Mouse (Mus musculus): ENCODE results near the gene Ces3b.

GRCm38 (mm10) chr8:105129864-105130263 is 46.3 kb downstream of the Ces3b start:
- TF ChIP-seq ELF1 (IDR thresholded peaks at IDR 0.05; ENCODE audit: low read depth, low read length), result no peak
- no peak for TF ChIP-seq CHD2 (IDR thresholded peaks at IDR 0.05; ENCODE audit: low read length)
- TF ChIP-seq RCOR1 (IDR thresholded peaks at IDR 0.05; ENCODE audit: low read depth, low read length), result no peak
- TF ChIP-seq EP300 (IDR thresholded peaks at IDR 0.05; ENCODE audit: low read depth in 1 of 2, low read length in 2 of 2), result no peak
- no peak for TF ChIP-seq GATA1 (IDR thresholded peaks at IDR 0.05; ENCODE audit: low read depth, low read length)
- no peak for TF ChIP-seq CTCF (IDR thresholded peaks at IDR 0.05 in 2 of 3, conservative IDR thresholded peaks at IDR 0.05 in 1 of 3; ENCODE audit: control insufficient read depth in 1 of 3, insufficient read depth in 1 of 3, low read depth in 2 of 3, low read length in 3 of 3, poor library complexity in 1 of 3, severe bottlenecking in 1 of 3)
- no peak for TF ChIP-seq HCFC1 (IDR thresholded peaks at IDR 0.05; ENCODE audit: low read depth, low read length)
- TF ChIP-seq ZC3H11A (IDR thresholded peaks at IDR 0.05; ENCODE audit: low read depth, low read length), result no peak
- no peak for TF ChIP-seq TAL1 (IDR thresholded peaks at IDR 0.05; ENCODE audit: low read length)
- TF ChIP-seq POLR2A (IDR thresholded peaks at IDR 0.05; ENCODE audit: control insufficient read depth in 1 of 2, insufficient read depth in 1 of 2, low read depth in 1 of 2, low read length in 2 of 2, poor library complexity in 1 of 2), result no peak
- no peak for TF ChIP-seq MYB (IDR thresholded peaks at IDR 0.05; ENCODE audit: low read depth, low read length)
- TF ChIP-seq TCF12 (IDR thresholded peaks at IDR 0.05; ENCODE audit: low read depth, low read length), result no peak
- TF ChIP-seq NELFE (IDR thresholded peaks at IDR 0.05; ENCODE audit: low read depth, low read length), result no peak

Measured in MEL (cell line).